Mouse (Mus musculus) lung, postnatal 0 days (tissue): ENCODE measurements at regions not wholly inside any gene's neighbourhood (a gene's known extent, or its start where the extent isn't known, plus 50 kb on each side); places are given as distances from the start of the nearest gene placed in this dataset.

Experiments
- ATAC-seq: fragments of 200-750 bp; cut with Nextera tagmentation; 2 replicates; pipeline ENCODE4 v1.8.0; 2017; ENCODE audit warnings: moderate library complexity
- DNase-seq: peaks from one replicate; pipeline ENCODE4 v3.0.0-alpha.2; 2016; ENCODE audit warnings: low spot score
- H3K27ac ChIP-seq: fragments of 300-500 bp; sonication (generic); 2 replicates; pipeline ENCODE4 v1.5.1; 2014; ENCODE audit warnings: antibody characterized with exemption, mild to moderate bottlenecking, low read length, mixed read lengths
- H3K27me3 ChIP-seq: fragments of 300-500 bp; sonication (generic); replicated peaks from 2 replicates; pipeline ENCODE4 v1.6.1; 2014; ENCODE audit warnings: low read length, mixed read lengths; ENCODE audit not compliant: insufficient read depth
- H3K36me3 ChIP-seq: fragments of 300-500 bp; sonication (generic); 2 replicates; pipeline ENCODE4 v1.6.1; 2014; ENCODE audit warnings: low read length, mixed read lengths; ENCODE audit not compliant: insufficient read depth
- H3K4me1 ChIP-seq: fragments of 300-500 bp; sonication (generic); 2 replicates; pipeline ENCODE4 v1.6.1; 2014; ENCODE audit warnings: antibody characterized with exemption, low read depth, low read length, mixed read lengths; ENCODE audit not compliant: insufficient read depth
- H3K4me2 ChIP-seq: fragments of 300-500 bp; sonication (generic); replicated peaks from 2 replicates; pipeline ENCODE4 v1.6.1; 2014; ENCODE audit warnings: low read depth, mild to moderate bottlenecking, low read length, moderate library complexity, mixed read lengths
- H3K4me3 ChIP-seq: fragments of 300-500 bp; sonication (generic); 2 replicates; pipeline ENCODE4 v1.5.1; 2014; ENCODE audit warnings: low read depth, low read length
- H3K9ac ChIP-seq: fragments of 300-500 bp; sonication (generic); replicated peaks from 2 replicates; pipeline ENCODE4 v1.6.1; 2014; ENCODE audit warnings: low read depth, mild to moderate bottlenecking
- H3K9me3 ChIP-seq: fragments of 300-500 bp; sonication (generic); 2 replicates; pipeline ENCODE4 v1.6.1; 2016; ENCODE audit warnings: low read length, mixed read lengths
- CTCF ChIP-seq: IDR thresholded peaks from 2 replicates; pipeline ENCODE4 v1.5.1; 2016; ENCODE audit warnings: antibody characterized with exemption, mild to moderate bottlenecking
- EP300 ChIP-seq: IDR thresholded peaks from 2 replicates; pipeline ENCODE4 v1.6.1; 2016; ENCODE audit warnings: antibody characterized with exemption, mild to moderate bottlenecking, control low read depth
- WGBS: fragments of 180-500 bp; shearing (Covaris S2); extraction: QIAGEN DNeasy Blood & Tissue Kit; methylation state at CpG from one replicate; pipeline ENCODE4 v1.1.7; 2014; 5-methylcytosine and 5-hydroxymethylcytosine counted together

DNA sequence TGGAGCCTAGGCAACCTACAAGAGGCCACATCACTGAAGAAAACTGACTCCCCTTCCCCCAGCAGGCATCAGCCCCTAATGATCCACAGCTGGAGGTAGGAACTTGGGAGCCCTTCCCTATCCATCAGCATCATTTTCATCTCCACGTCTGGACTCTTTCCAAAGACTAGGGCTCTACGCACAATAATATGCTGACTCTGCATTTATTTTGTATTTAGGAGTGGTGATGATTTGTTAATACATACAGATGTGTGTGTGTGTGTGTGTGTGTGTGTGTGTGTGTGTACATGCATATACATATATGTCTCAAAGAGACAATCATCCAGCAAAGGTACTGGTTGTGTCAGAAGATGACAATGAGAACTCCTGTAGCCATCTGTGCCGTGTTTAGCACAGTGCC, 251.2 kb downstream of the Xpnpep1 start:
- H3K9ac ChIP-seq: no peak overlapping the region
- no peak for TF ChIP-seq CTCF
- no peak for TF ChIP-seq EP300
- no peak overlapping the region for H3K27ac ChIP-seq
- WGBS: 63% methylated on average over 3 of the region's 3 CpGs
- H3K9me3 ChIP-seq: no peaks in the 10 kb centered on the region
- DNase-seq (no peak), ATAC-seq (no peak)
- H3K4me2 ChIP-seq: no peak overlapping the region
- H3K4me3 ChIP-seq: no peak overlapping the region
- H3K4me1 ChIP-seq: no peaks in the 10 kb centered on the region
- H3K27me3 ChIP-seq: no peaks in the 10 kb centered on the region
- no peaks in the 10 kb centered on the region for H3K36me3 ChIP-seq

DNA sequence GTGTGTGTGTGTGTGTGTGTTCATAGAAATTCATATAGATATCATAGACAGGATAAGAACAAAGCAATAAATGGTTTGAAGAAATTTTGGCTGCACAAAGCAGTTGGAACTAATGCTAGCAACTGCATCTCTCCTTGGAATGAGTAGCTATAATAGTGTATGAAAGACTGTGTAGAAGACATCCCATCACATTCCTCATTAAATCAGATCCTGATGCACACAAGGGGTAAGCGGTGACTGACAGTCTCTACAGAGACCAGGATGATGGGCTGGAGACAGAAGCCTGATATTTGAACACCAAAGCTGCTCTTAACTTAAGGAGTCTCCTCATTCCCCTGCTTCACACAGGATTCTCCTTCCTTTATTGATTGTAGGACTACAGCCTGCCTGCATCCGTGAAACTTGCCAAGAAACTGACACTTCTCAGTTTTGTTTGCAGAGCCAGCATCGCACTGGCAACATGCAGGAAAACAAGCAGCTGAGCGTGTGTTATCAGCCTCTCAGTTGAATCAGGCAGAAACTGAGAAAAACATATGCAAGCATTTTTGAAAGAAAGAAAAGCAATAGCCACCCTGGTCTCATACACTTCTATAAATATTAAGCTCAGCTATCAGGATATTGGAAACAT, 271.1 kb downstream of the Xpnpep1 start:
- DNase-seq (no peak), ATAC-seq (no peak)
- H3K27ac ChIP-seq: no peak overlapping the region
- no peak overlapping the region for H3K4me3 ChIP-seq
- no peak for TF ChIP-seq CTCF
- TF ChIP-seq EP300: no peak
- no peak overlapping the region for H3K9ac ChIP-seq
- WGBS: 47% methylated on average over 4 of the region's 4 CpGs
- H3K4me2 ChIP-seq: no peak overlapping the region
- H3K36me3 ChIP-seq: no peaks in the 10 kb centered on the region
- H3K9me3 ChIP-seq: no peaks in the 10 kb centered on the region
- H3K4me1 ChIP-seq: no peaks in the 10 kb centered on the region
- H3K27me3 ChIP-seq: no peaks in the 10 kb centered on the region

DNA sequence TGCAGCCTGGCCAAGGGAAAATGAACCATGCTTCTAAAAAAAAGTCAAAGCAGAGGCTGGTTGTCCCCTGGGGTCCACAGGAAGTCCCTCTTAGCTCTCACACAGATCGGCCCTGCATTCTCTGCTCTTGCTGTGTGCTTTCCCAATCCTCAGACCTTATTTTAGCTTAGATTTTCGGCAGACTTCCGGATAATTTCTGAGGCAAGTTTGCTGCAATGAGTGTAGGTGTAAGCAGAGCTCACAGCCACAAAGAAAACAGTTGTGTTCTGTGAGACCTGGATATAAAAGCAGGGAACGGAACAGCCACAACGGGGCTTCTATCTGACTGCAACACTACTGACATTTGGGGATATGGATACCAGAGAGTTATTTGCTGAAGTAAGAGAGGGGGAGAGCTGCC, 271.9 kb downstream of the Xpnpep1 start:
- H3K9ac ChIP-seq: no peak overlapping the region
- WGBS: 78% methylated on average over 5 of the region's 5 CpGs
- no peak overlapping the region for H3K4me3 ChIP-seq
- no peaks in the 10 kb centered on the region for H3K9me3 ChIP-seq
- DNase-seq (no peak), ATAC-seq (no peak)
- H3K36me3 ChIP-seq: no peaks in the 10 kb centered on the region
- TF ChIP-seq EP300: no peak
- TF ChIP-seq CTCF: no peak
- H3K27ac ChIP-seq: no peak overlapping the region
- H3K4me1 ChIP-seq: no peaks in the 10 kb centered on the region
- H3K4me2 ChIP-seq: no peak overlapping the region
- no peaks in the 10 kb centered on the region for H3K27me3 ChIP-seq

DNA sequence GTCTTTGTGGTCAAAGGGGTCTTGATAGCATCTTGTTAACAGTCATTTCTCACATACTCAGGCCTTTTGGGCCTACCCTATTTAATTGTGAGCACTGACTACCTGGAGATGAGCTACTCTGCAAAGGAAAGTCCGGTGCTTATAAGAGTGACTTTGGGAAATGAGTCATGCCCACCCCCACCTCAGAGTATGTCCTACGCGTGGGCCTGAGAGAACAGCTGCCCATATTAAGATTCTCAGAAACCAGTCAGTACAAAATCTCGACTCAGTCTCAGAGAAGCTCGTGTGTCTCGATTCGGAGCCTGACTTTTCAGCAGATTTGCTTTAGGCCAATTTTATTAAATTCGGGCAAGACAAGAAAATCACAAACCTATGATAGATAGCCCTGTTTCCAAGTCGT, 301.1 kb downstream of the Xpnpep1 start:
- TF ChIP-seq CTCF: no peak
- TF ChIP-seq EP300: no peak
- 89% methylated on average over 9 of the region's 9 CpGs for WGBS
- no peaks in the 10 kb centered on the region for H3K4me1 ChIP-seq
- DNase-seq (no peak), ATAC-seq (no peak)
- no peaks in the 10 kb centered on the region for H3K9me3 ChIP-seq
- no peak overlapping the region for H3K27ac ChIP-seq
- no peaks in the 10 kb centered on the region for H3K36me3 ChIP-seq
- no peaks in the 10 kb centered on the region for H3K27me3 ChIP-seq
- no peak overlapping the region for H3K4me3 ChIP-seq
- no peak overlapping the region for H3K9ac ChIP-seq
- no peak overlapping the region for H3K4me2 ChIP-seq

DNA sequence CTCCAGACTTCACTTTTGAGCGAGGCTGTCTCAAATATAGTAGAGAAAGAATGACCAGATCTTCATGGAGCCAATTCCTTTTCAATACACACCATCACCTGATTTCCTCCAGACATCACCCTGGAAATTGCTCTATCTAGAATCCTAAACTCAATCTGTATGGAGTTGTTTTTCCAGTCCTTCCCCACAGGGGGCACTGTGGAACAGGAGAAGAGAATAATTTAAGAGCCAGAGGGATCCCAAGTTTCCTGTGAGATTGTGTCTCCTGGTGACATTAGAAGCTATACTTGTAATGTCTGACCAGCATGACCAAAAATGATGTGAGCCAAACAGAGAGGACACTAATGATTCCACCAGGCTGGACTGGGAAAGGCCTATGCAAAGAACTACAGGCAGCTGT, 318.2 kb downstream of the Xpnpep1 start:
- no peak overlapping the region for H3K4me3 ChIP-seq

DNA sequence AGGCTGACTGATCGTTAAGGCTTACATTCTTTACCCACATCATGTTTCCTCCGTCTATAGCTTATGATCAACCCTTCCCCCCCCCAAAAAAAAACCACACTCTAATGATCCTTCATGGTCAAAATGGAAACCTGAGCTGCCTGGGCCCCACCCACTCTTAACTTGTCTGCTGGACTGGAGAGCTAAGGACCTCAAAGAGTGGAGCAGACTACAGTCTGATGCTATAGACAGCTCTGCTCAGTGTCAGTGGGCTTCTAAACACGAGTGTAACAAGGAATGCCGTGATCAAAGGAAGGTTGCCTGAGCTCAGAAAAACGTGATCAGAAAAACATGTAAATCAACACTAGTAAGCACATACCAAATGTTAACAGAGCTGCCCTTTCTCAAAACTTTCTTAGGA, 324.7 kb downstream of the Xpnpep1 start:
- 42% methylated on average over 5 of the region's 5 CpGs for WGBS
- H3K4me3 ChIP-seq: no peak overlapping the region

More for the DNA sequence above, 318.2 kb downstream of the Xpnpep1 start:
- Histone ChIP-seq H3K27ac (no peak overlapping the region), H3K27me3 (no peaks in the 10 kb centered on the region), H3K9ac (no peak overlapping the region), H3K4me1 (no peaks in the 10 kb centered on the region), H3K9me3 (no peaks in the 10 kb centered on the region), H3K4me2 (no peak overlapping the region), H3K36me3 (no peaks in the 10 kb centered on the region)
- DNase-seq (no peak), ATAC-seq (no peak)
- no peak for TF ChIP-seq EP300
- peak; percentile 38 for TF ChIP-seq CTCF
- 11% methylated on average over 1 of the region's 1 CpGs for WGBS

DNA sequence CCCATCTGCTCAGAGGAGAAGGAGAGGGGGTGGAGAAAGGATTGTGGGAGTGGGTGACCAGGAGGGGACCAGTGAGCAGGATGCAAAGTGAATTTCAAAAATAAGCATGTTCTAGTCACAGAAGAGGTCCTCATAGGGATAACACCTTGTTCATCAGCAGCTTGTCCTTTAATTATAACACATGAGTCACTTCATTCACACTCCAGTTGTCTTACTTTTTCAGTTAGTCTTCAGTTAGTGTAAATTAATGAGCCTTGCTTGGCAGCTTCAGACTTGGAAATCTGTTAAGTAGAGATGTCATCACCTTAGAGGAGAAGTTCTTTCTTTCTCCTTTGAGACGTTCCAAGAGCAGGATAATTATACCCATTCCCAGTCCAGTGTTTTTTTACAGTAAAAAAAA, 332.3 kb downstream of the Xpnpep1 start:
- TF ChIP-seq EP300 (no peak), CTCF (no peak)
- H3K4me1 ChIP-seq: no peaks in the 10 kb centered on the region
- 40% methylated on average over 1 of the region's 1 CpGs for WGBS
- H3K27ac ChIP-seq: no peak overlapping the region
- H3K4me2 ChIP-seq: no peak overlapping the region
- DNase-seq: no peak
- no peaks in the 10 kb centered on the region for H3K27me3 ChIP-seq
- H3K4me3 ChIP-seq: no peak overlapping the region
- no peaks in the 10 kb centered on the region for H3K36me3 ChIP-seq
- no peaks in the 10 kb centered on the region for H3K9me3 ChIP-seq
- no peak for ATAC-seq
- H3K9ac ChIP-seq: no peak overlapping the region

More for the DNA sequence above, 324.7 kb downstream of the Xpnpep1 start:
- no peak overlapping the region for H3K4me2 ChIP-seq
- H3K27me3 ChIP-seq: no peaks in the 10 kb centered on the region
- no peak for TF ChIP-seq EP300
- TF ChIP-seq CTCF: no peak
- no peak overlapping the region for H3K9ac ChIP-seq
- no peaks in the 10 kb centered on the region for H3K4me1 ChIP-seq
- ATAC-seq (no peak), DNase-seq (no peak)
- H3K9me3 ChIP-seq: no peaks in the 10 kb centered on the region
- no peaks in the 10 kb centered on the region for H3K36me3 ChIP-seq
- H3K27ac ChIP-seq: no peak overlapping the region
